Mouse (Mus musculus) cortical plate, adult 2 months (tissue): ENCODE measurements around the gene Olfr108.

Experiments used
- CTCF ChIP-seq: fragments of 200-500 bp; IDR thresholded peaks from 2 replicates; pipeline ENCODE4 v1.5.1; 2011; ENCODE audit warnings: mild to moderate bottlenecking, control low read depth, low read length; ENCODE audit not compliant: insufficient read depth; ENCODE audit errors: extremely low read depth
- POLR2A ChIP-seq: fragments of 200-500 bp; IDR thresholded peaks from 2 replicates; pipeline ENCODE4 v1.6.1; 2011; ENCODE audit warnings: mild to moderate bottlenecking, low read length, control low read depth; ENCODE audit not compliant: insufficient read depth; ENCODE audit errors: extremely low read depth

- TF ChIP-seq CTCF (no peak), POLR2A (no peak)
Observed at GRCm38 (mm10) chr17:37413380-37413779, 31.9 kb upstream of the Olfr108 start.
